Mouse (Mus musculus) forebrain, embryonic 10.5 days (tissue): Measurements from ENCODE around the gene Chd1. TPM values are rescaled to one million over a fixed set of nuclear protein-coding genes. Genes with fewer than 3 reads are reported as not detected.

Experiments used
- DNase-seq: peaks from one replicate; pipeline ENCODE4 v3.0.0-alpha.2; 2017; ENCODE audit warnings: low spot score; ENCODE audit errors: extremely low spot score
- H3K27ac ChIP-seq: fragments of 300-500 bp; sonication (generic); 2 replicates; pipeline ENCODE4 v1.5.1; 2016; ENCODE audit warnings: mild to moderate bottlenecking
- H3K27me3 ChIP-seq: fragments of 300-500 bp; sonication (generic); 2 replicates; pipeline ENCODE4 v1.6.1; 2016; ENCODE audit warnings: mild to moderate bottlenecking; ENCODE audit not compliant: poor library complexity, severe bottlenecking
- H3K36me3 ChIP-seq: fragments of 300-500 bp; sonication (generic); replicated peaks from 2 replicates; pipeline ENCODE4 v1.6.1; 2016; ENCODE audit warnings: mild to moderate bottlenecking, moderate library complexity
- H3K4me1 ChIP-seq: fragments of 300-500 bp; sonication (generic); 2 replicates; pipeline ENCODE4 v1.6.1; 2016
- H3K4me3 ChIP-seq: fragments of 300-500 bp; sonication (generic); 2 replicates; pipeline ENCODE4 v1.5.1; 2016; ENCODE audit warnings: mild to moderate bottlenecking, moderate library complexity
- H3K9me3 ChIP-seq: fragments of 300-500 bp; sonication (generic); 2 replicates; pipeline ENCODE4 v1.6.1; 2016; ENCODE audit warnings: mild to moderate bottlenecking, moderate library complexity
- WGBS: fragments of 180-500 bp; shearing (Covaris S2); methylation state at CpG from one replicate; pipeline ENCODE4 v1.1.7; 2016; 5-methylcytosine and 5-hydroxymethylcytosine counted together
- polyA plus RNA-seq: library from polyadenylated mRNA; unstranded; fragments of >200 nt; fragmentation: Nextera tagmentation; extraction: Ambion mirVana; gene quantifications from 2 replicates; pipeline ENCODE4 v1.2.1, GENCODE M21; 2016

Chd1 gene
- 33.0 and 37.4 TPM in 2 replicates for polyA plus RNA-seq

- Histone ChIP-seq H3K36me3 (peaks cover 28% of the 10 kb centered on the region), H3K27ac (peak within 1 kb of the TSS; percentile 98), H3K4me1 (peaks cover 25% of the 10 kb centered on the region), H3K9me3 (no peaks in the 10 kb centered on the region), H3K27me3 (no peaks in the 10 kb centered on the region), H3K4me3 (peak within 1 kb of the TSS; percentile 92)
- under 1% methylated on average over 114 of the region's 124 CpGs for WGBS
- peak; percentile 90 for DNase-seq
These were observed at the start of gene Chd1 for GRCm38 (mm10) chr17:15704475-15705300. Gene Chd1, plus strand, starts transcription at chr17:15704967.

GRCm38 (mm10) chr17:15656881-15657607 lies 47.7 kb upstream of the Chd1 start:
- peak; percentile 55 for DNase-seq
- Histone ChIP-seq H3K27me3 (no peaks in the 10 kb centered on the region), H3K4me1 (peaks cover 19% of the 10 kb centered on the region), H3K4me3 (no peak overlapping the region), H3K36me3 (no peaks in the 10 kb centered on the region), H3K27ac (no peak overlapping the region), H3K9me3 (no peaks in the 10 kb centered on the region)
- WGBS: 25% methylated on average over 6 of the region's 6 CpGs

- H3K36me3 ChIP-seq: no peaks in the 10 kb centered on the region
- DNase-seq: no peak
- H3K27ac ChIP-seq: no peak overlapping the region
- H3K4me3 ChIP-seq: no peak overlapping the region
- H3K4me1 ChIP-seq: peaks cover 15% of the 10 kb centered on the region
- 86% methylated on average over 5 of the region's 5 CpGs for WGBS
- H3K9me3 ChIP-seq: no peaks in the 10 kb centered on the region
- H3K27me3 ChIP-seq: no peaks in the 10 kb centered on the region
These were observed 31.9 kb upstream of the Chd1 start for GRCm38 (mm10) chr17:15672870-15673269.

- Histone ChIP-seq H3K27me3 (no peaks in the 10 kb centered on the region), H3K9me3 (no peaks in the 10 kb centered on the region), H3K27ac (no peak overlapping the region), H3K4me3 (no peak overlapping the region), H3K36me3 (no peaks in the 10 kb centered on the region), H3K4me1 (peaks cover 22% of the 10 kb centered on the region)
- no peak for DNase-seq
- 9% methylated on average over 6 of the region's 6 CpGs for WGBS
These were observed 26.7 kb upstream of the Chd1 start for GRCm38 (mm10) chr17:15677970-15678645.

- H3K36me3 ChIP-seq: no peaks in the 10 kb centered on the region
- no peak overlapping the region for H3K27ac ChIP-seq
- H3K4me1 ChIP-seq: peaks cover 32% of the 10 kb centered on the region
- H3K27me3 ChIP-seq: no peaks in the 10 kb centered on the region
- 91% methylated on average over 9 of the region's 9 CpGs for WGBS
- no peak overlapping the region for H3K4me3 ChIP-seq
- no peak for DNase-seq
- H3K9me3 ChIP-seq: no peaks in the 10 kb centered on the region
These were observed 24.7 kb upstream of the Chd1 start for GRCm38 (mm10) chr17:15679966-15680630.

GRCm38 (mm10) chr17:15680661-15681060 lies 24.1 kb upstream of the Chd1 start:
- Histone ChIP-seq H3K27ac (no peak overlapping the region), H3K36me3 (no peaks in the 10 kb centered on the region), H3K4me1 (peaks cover 32% of the 10 kb centered on the region), H3K27me3 (no peaks in the 10 kb centered on the region), H3K4me3 (no peak overlapping the region), H3K9me3 (no peaks in the 10 kb centered on the region)
- WGBS: 71% methylated on average over 4 of the region's 4 CpGs
- no peak for DNase-seq

- 93% methylated on average over 5 of the region's 5 CpGs for WGBS
- Histone ChIP-seq H3K36me3 (no peaks in the 10 kb centered on the region), H3K27me3 (no peaks in the 10 kb centered on the region), H3K4me1 (peaks cover 10% of the 10 kb centered on the region; the same call in 1 of the 2 replicates), H3K4me3 (no peak overlapping the region), H3K27ac (no peak overlapping the region), H3K9me3 (no peaks in the 10 kb centered on the region)
- no peak for DNase-seq
These were observed 18.4 kb upstream of the Chd1 start for GRCm38 (mm10) chr17:15686396-15686795.

- WGBS: 67% methylated on average over 1 of the region's 1 CpGs
- no peaks in the 10 kb centered on the region for H3K36me3 ChIP-seq
These were observed 14.5 kb upstream of the Chd1 start for GRCm38 (mm10) chr17:15690304-15690703.

GRCm38 (mm10) chr17:15695566-15695965 lies 9.2 kb upstream of the Chd1 start:
- H3K4me3 ChIP-seq: no peak overlapping the region
- 88% methylated on average over 2 of the region's 2 CpGs for WGBS
- H3K27me3 ChIP-seq: no peaks in the 10 kb centered on the region
- H3K36me3 ChIP-seq: no peaks in the 10 kb centered on the region
- no peaks in the 10 kb centered on the region for H3K4me1 ChIP-seq
- DNase-seq: no peak
- H3K27ac ChIP-seq: no peak overlapping the region
- no peaks in the 10 kb centered on the region for H3K9me3 ChIP-seq

More at GRCm38 (mm10) chr17:15690304-15690703, 14.5 kb upstream of the Chd1 start:
- no peak for DNase-seq
- no peaks in the 10 kb centered on the region for H3K9me3 ChIP-seq
- no peaks in the 10 kb centered on the region for H3K27me3 ChIP-seq
- H3K4me3 ChIP-seq: no peak overlapping the region
- no peak overlapping the region for H3K27ac ChIP-seq
- H3K4me1 ChIP-seq: no peaks in the 10 kb centered on the region

- no peak overlapping the region for H3K4me3 ChIP-seq
- 94% methylated on average over 3 of the region's 3 CpGs for WGBS
These were observed 5.8 kb upstream of the Chd1 start for GRCm38 (mm10) chr17:15698956-15699355.

GRCm38 (mm10) chr17:15701505-15701904 lies 3.3 kb upstream of the Chd1 start:
- Histone ChIP-seq H3K4me1 (peaks cover 13% of the 10 kb centered on the region), H3K9me3 (no peaks in the 10 kb centered on the region), H3K4me3 (no peak overlapping the region), H3K36me3 (no peaks in the 10 kb centered on the region), H3K27ac (no peak overlapping the region), H3K27me3 (no peaks in the 10 kb centered on the region)
- DNase-seq: no peak
- WGBS: 93% methylated on average over 5 of the region's 5 CpGs

More at GRCm38 (mm10) chr17:15698956-15699355, 5.8 kb upstream of the Chd1 start:
- no peak overlapping the region for H3K27ac ChIP-seq
- H3K9me3 ChIP-seq: no peaks in the 10 kb centered on the region
- H3K27me3 ChIP-seq: no peaks in the 10 kb centered on the region
- no peak for DNase-seq
- no peaks in the 10 kb centered on the region for H3K36me3 ChIP-seq
- H3K4me1 ChIP-seq: peaks cover 4% of the 10 kb centered on the region; the same call in 1 of the 2 replicates

- no peak for DNase-seq
- Histone ChIP-seq H3K4me3 (peak overlapping the region; percentile 92), H3K36me3 (peaks cover 22% of the 10 kb centered on the region), H3K27me3 (no peaks in the 10 kb centered on the region), H3K9me3 (no peaks in the 10 kb centered on the region), H3K4me1 (peaks cover 25% of the 10 kb centered on the region), H3K27ac (peak overlapping the region; percentile 98)
- WGBS: 9% methylated on average over 12 of the region's 12 CpGs
These were observed 651 bp upstream of the Chd1 start for GRCm38 (mm10) chr17:15704158-15704474.
